Mouse (Mus musculus) C2C12 (cell line): ENCODE data around the gene Atp6v1b1.

Experiments used
- CTCF ChIP-seq: IDR thresholded peaks from one replicate; pipeline ENCODE4 v1.5.1; 2011; ENCODE audit not compliant: control insufficient read depth, insufficient read depth, insufficient read length
- USF1 ChIP-seq: IDR thresholded peaks from one replicate; pipeline ENCODE4 v1.6.1; 2011; ENCODE audit warnings: low read depth, mild to moderate bottlenecking, control low read depth, moderate library complexity

DNA sequence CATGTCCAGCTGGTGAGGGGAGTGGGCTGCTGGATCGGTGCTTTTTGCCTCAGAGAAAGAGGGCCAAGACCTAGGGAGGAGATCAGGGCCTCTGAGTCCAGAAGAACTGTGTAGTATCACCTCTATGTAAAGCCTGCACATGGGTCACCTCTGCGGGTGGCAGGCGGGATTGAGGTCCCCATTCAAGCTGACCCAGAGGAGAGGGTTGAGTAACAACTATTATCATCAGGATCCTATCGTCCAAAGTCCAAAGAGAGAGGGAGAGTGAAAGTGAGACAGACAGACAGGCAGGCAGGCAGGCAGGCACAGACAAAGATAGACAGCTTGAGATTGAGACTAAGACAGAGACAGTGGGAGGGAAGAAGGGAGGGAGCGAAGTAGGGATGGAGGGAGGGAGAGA lies 422 bp downstream of the Atp6v1b1 start:
- TF ChIP-seq CTCF: no peak
- TF ChIP-seq USF1: no peak
